8 mouse cellular contexts compared by ENCODE assay signal in genomic region chr11:118744782-118745181, GRCm38 (mm10).
DNase-seq lines count a peak whose midpoint lies in the region; ATAC-seq and TF ChIP-seq lines count a peak whose summit lies in the region.

No protein-coding gene starts in this region.

- peak; percentile 64; the same call in 1 of the 2 replicates for ATAC-seq in hindbrain, embryonic 14.5 days (ENCODE audit: low FRiP score)
- ATAC-seq in midbrain, embryonic 15.5 days (replicated peaks), result 0 out of 2 replicates have a peak, but pooled peaks have one; percentile 37

- no peak overlapping the region; the same call in 1 of the 2 replicates for H3K9ac ChIP-seq in CH12.LX (ENCODE audit: insufficient read depth, low read depth)
- no peak overlapping the region for H3K9ac ChIP-seq in hindbrain, embryonic 14.5 days
- no peak overlapping the region for H3K9ac ChIP-seq in midbrain, embryonic 15.5 days

- TF ChIP-seq POLR2A in CH12.LX (IDR thresholded peaks at IDR 0.05; ENCODE audit: low read depth, low read length), result no peak

- H3K4me3 ChIP-seq in CH12.LX (replicated peaks in 1 of 3; ENCODE audit: low read depth in 2 of 3, low read length in 2 of 3, poor library complexity in 1 of 3), result no peak overlapping the region
- no peak overlapping the region for H3K4me3 ChIP-seq in hindbrain, embryonic 14.5 days (replicated peaks; ENCODE audit: low read length)
- peak overlapping the region; percentile 40 for H3K4me3 ChIP-seq in limb, embryonic 10.5 days
- H3K4me3 ChIP-seq in midbrain, embryonic 15.5 days, result 0 out of 2 replicates have a peak overlapping the region, but pooled peaks have one; percentile 4

- dilution Hi-C loops in CH12.LX (cut with MboI; ENCODE audit: extremely low pct_ligation_motif_present, extremely low pct_unique_long_range_greater_than_20kb, low sequenced_read_pairs), result no loop called here

- WGBS in hindbrain, embryonic 14.5 days, result 2% methylated on average over 15 of the region's 15 CpGs
- WGBS in limb, embryonic 10.5 days, result 1% methylated on average over 15 of the region's 15 CpGs
- WGBS in midbrain, embryonic 15.5 days, result 2% methylated on average over 15 of the region's 15 CpGs

- TF ChIP-seq RAD21 in CH12.LX (IDR thresholded peaks at IDR 0.05; ENCODE audit: low read depth, low read length), result no peak

- no peaks in the 10 kb centered on the region for H3K9me3 ChIP-seq in CH12.LX (replicated peaks; ENCODE audit: low read length)
- H3K9me3 ChIP-seq in hindbrain, embryonic 14.5 days (ENCODE audit: control insufficient read depth, low read length), result no peaks in the 10 kb centered on the region
- no peaks in the 10 kb centered on the region for H3K9me3 ChIP-seq in limb, embryonic 10.5 days (replicated peaks)
- H3K9me3 ChIP-seq in midbrain, embryonic 15.5 days, result no peaks in the 10 kb centered on the region

- H3K27me3 ChIP-seq in CH12.LX (replicated peaks), result peaks cover 82% of the 10 kb centered on the region
- H3K27me3 ChIP-seq in hindbrain, embryonic 14.5 days (ENCODE audit: control insufficient read depth, insufficient read depth, low read length), result no peaks in the 10 kb centered on the region
- H3K27me3 ChIP-seq in limb, embryonic 10.5 days (ENCODE audit: low read depth, poor library complexity, severe bottlenecking), result peaks cover 71% of the 10 kb centered on the region
- H3K27me3 ChIP-seq in midbrain, embryonic 15.5 days (replicated peaks), result no peaks in the 10 kb centered on the region

- no peak for TF ChIP-seq EP300 in CH12.LX (IDR thresholded peaks at IDR 0.05; ENCODE audit: low read length)

- TF ChIP-seq CTCF in CH12.LX (conservative IDR thresholded peaks at IDR 0.05 in 1 of 2, IDR thresholded peaks at IDR 0.05 in 1 of 2; ENCODE audit: low read depth in 2 of 2, low read length in 2 of 2), result no peak

- 0 out of 4 replicates have a peak, but pooled peaks cover 0 to 4% of the 10 kb centered on the region in 2 experiments for H3K4me1 ChIP-seq in CH12.LX (ENCODE audit: control insufficient read depth in 1 of 2, insufficient read depth in 2 of 2)
- peaks cover 26% of the 10 kb centered on the region for H3K4me1 ChIP-seq in hindbrain, embryonic 14.5 days (replicated peaks; ENCODE audit: control insufficient read depth, insufficient read depth, low read length)
- H3K4me1 ChIP-seq in limb, embryonic 10.5 days, result peaks cover 24% of the 10 kb centered on the region
- peaks cover 44% of the 10 kb centered on the region for H3K4me1 ChIP-seq in midbrain, embryonic 15.5 days

- no peaks in the 10 kb centered on the region for H3K36me3 ChIP-seq in CH12.LX (replicated peaks in 1 of 2; ENCODE audit: control insufficient read depth in 1 of 2, insufficient read depth in 1 of 2, low read length in 1 of 2)
- H3K36me3 ChIP-seq in hindbrain, embryonic 14.5 days (replicated peaks; ENCODE audit: control insufficient read depth, insufficient read depth), result no peaks in the 10 kb centered on the region
- no peaks in the 10 kb centered on the region for H3K36me3 ChIP-seq in limb, embryonic 10.5 days
- no peaks in the 10 kb centered on the region for H3K36me3 ChIP-seq in midbrain, embryonic 15.5 days (replicated peaks)

- in situ Hi-C loops in CH12.LX (cut with MboI; ENCODE audit: low pct_ligation_motif_present, low pct_unique_long_range_greater_than_20kb, low sequenced_read_pairs), result loop anchor here (5.0 to 25.0 kb wide), 3 partner anchors 107 to 307 kb away; partner anchors contain the start of gene C1qtnf1

- H3K79me2 ChIP-seq in CH12.LX (replicated peaks; ENCODE audit: control insufficient read depth, extremely low read depth, insufficient read depth, poor library complexity, severe bottlenecking), result no peaks in the 10 kb centered on the region

- H3K4me2 ChIP-seq in CH12.LX (ENCODE audit: insufficient read depth, low read depth, poor library complexity, severe bottlenecking), result peak overlapping the region; percentile 58
- peak overlapping the region; percentile 35 for H3K4me2 ChIP-seq in hindbrain, embryonic 14.5 days (replicated peaks)
- H3K4me2 ChIP-seq in midbrain, embryonic 15.5 days, result peak overlapping the region; percentile 39

- H3K27ac ChIP-seq in CH12.LX (ENCODE audit: insufficient read depth, low read depth), result no peak overlapping the region
- peak overlapping the region; percentile 74 for H3K27ac ChIP-seq in hindbrain, embryonic 14.5 days
- H3K27ac ChIP-seq in limb, embryonic 10.5 days, result no peak overlapping the region
- peak overlapping the region; percentile 55; the same call in 1 of the 2 replicates for H3K27ac ChIP-seq in midbrain, embryonic 15.5 days

- no peak for DNase-seq in CH12.LX (ENCODE audit: extremely low read depth)
- peak; percentile 74 for DNase-seq in adrenal gland, adult 2 months
- DNase-seq in forelimb bud, embryonic 11.5 days (ENCODE audit: low read depth, low spot score), result peak; percentile 69
- DNase-seq in hindbrain, embryonic 14.5 days (ENCODE audit: low spot score), result peak; percentile 72
- DNase-seq in limb, embryonic 10.5 days (ENCODE audit: low spot score), result peak; percentile 67
- DNase-seq in testis, postnatal 10 days (ENCODE audit: low spot score), result peak; percentile 72
- DNase-seq in thymus, postnatal 25 days, result no peak

TF ChIP-seq in CH12.LX, 34 proteins besides CTCF, POLR2A, EP300 and RAD21:
- TF ChIP-seq MYC (IDR thresholded peaks at IDR 0.05; ENCODE audit: low read depth, low read length) (0 out of 2 replicates have a peak, but pooled peaks have one; percentile 16), RCOR1 (conservative IDR thresholded peaks at IDR 0.05; ENCODE audit: low read depth, low read length) (no peak), PAX5 (IDR thresholded peaks at IDR 0.05; ENCODE audit: low read length) (no peak)

Comparison
In these comparisons a context has a peak if more than half of its experiments do, and no peak if none do; other contexts are left out.
1. DNase-seq: peak in adrenal gland, adult 2 months (single experiment), forelimb bud, embryonic 11.5 days (single experiment), hindbrain, embryonic 14.5 days (single experiment), limb, embryonic 10.5 days (single experiment) and testis, postnatal 10 days (single experiment); none in CH12.LX (single experiment) and thymus, postnatal 25 days (single experiment).
2. H3K27ac ChIP-seq: peak in hindbrain, embryonic 14.5 days (single experiment) and midbrain, embryonic 15.5 days (single experiment); none in CH12.LX (single experiment) and limb, embryonic 10.5 days (single experiment).
3. H3K4me3 ChIP-seq: peak in limb, embryonic 10.5 days (single experiment) and midbrain, embryonic 15.5 days (single experiment); none in CH12.LX (0 of 3) and hindbrain, embryonic 14.5 days (single experiment).
4. Peak in every context shown above with its lines, with median percentiles within 50 percentile points of each other: H3K4me2 ChIP-seq.